Mouse (Mus musculus) kidney, postnatal 4 days (tissue): ENCODE measurements around the gene Rtn4.
A peak's percentile ranks its signal among the peaks of the same experiment; 100 is the strongest.

Experiments
- DNase-seq, 2 experiments: peaks; one replicate each; pipeline ENCODE4 v3.0.0; 2021; ENCODE audit warnings: mixed read lengths in 2 of 2

The Rtn4 gene

GRCm38 (mm10) chr11:29766313-29766982 is 73.7 kb downstream of the Rtn4 start:
- no peak for DNase-seq

GRCm38 (mm10) chr11:29768523-29768922 is 75.8 kb downstream of the Rtn4 start:
- no peak for DNase-seq

- DNase-seq, result no peak
Observed at GRCm38 (mm10) chr11:29770666-29771400, 78.1 kb downstream of the Rtn4 start.

GRCm38 (mm10) chr11:29772279-29772678 is 79.5 kb downstream of the Rtn4 start:
- peak; percentile 29 to 32 for DNase-seq

GRCm38 (mm10) chr11:29774296-29774695 is 81.5 kb downstream of the Rtn4 start:
- DNase-seq, result no peak

- no peak for DNase-seq
Observed at GRCm38 (mm10) chr11:29774760-29775159, 82.0 kb downstream of the Rtn4 start.

- peak; percentile 5 to 11 for DNase-seq
Observed at GRCm38 (mm10) chr11:29777964-29778363, 85.2 kb downstream of the Rtn4 start.

- DNase-seq, result no peak
Observed at GRCm38 (mm10) chr11:29778936-29779335, 86.2 kb downstream of the Rtn4 start.

- no peak for DNase-seq
Observed at GRCm38 (mm10) chr11:29779409-29780026, 86.8 kb downstream of the Rtn4 start.

- DNase-seq, result peak in 1 of 2 experiments; percentile 10
Observed at GRCm38 (mm10) chr11:29786583-29787219, 94.0 kb downstream of the Rtn4 start.

GRCm38 (mm10) chr11:29787473-29787872 is 94.7 kb downstream of the Rtn4 start:
- DNase-seq, result no peak

- DNase-seq, result no peak
Observed at GRCm38 (mm10) chr11:29788499-29788898, 95.8 kb downstream of the Rtn4 start.

- no peak for DNase-seq
Observed at GRCm38 (mm10) chr11:29788921-29789638, 96.3 kb downstream of the Rtn4 start.

GRCm38 (mm10) chr11:29790796-29791195 is 98.0 kb downstream of the Rtn4 start:
- no peak for DNase-seq
